ENCODE assay signal across 20 mouse cellular contexts in the genomic region with DNA sequence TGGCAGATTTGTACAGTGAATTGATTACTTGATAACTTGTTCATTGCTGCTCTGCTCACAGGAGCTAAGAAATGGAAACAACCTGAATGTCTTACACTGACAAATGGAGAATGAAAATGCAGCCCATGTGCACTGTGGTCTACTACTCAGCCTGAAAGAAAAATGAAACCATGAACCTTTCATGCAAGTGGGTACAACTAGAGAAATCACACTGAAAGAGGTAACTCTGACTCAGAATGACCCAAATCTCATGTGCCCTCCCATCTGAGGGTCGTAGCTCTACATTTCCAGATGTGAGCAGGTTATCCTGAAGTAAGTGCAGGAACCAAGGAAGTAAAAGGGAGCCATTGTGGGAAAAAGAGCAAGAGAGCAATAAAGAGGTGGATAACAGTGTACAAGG. TPM values are rescaled to one million over a fixed set of nuclear protein-coding genes. Genes with fewer than 3 reads are reported as not detected.
"Had no signal": no experiment of that assay in that cellular context is flagged by ENCODE, and none has a peak within 500 bp of the region (broad histone marks: within the 10 kb centered on the region; RNA-seq: fewer than 3 reads in every experiment).

No protein-coding gene starts in this region.

- H3K9me3 ChIP-seq: midbrain, embryonic 10.5 days; midbrain, embryonic 12.5 days; neural tube, embryonic 13.5 days; neural tube, embryonic 15.5 days had no signal

- H3K27ac ChIP-seq: midbrain, embryonic 10.5 days; midbrain, embryonic 12.5 days; neural tube, embryonic 13.5 days; neural tube, embryonic 15.5 days had no signal

- DNase-seq: lung, embryonic 14.5 days; lung, postnatal 10 days; lung, postnatal 4 days; midbrain, embryonic 14.5 days; retina, postnatal 1 day; right cerebral cortex, adult 18-20 months; right cerebral cortex, postnatal 25 days; right cerebral cortex, postnatal 4 days; spleen, adult 18-20 months; thymus, adult 2 months; thymus, postnatal 25 days; thymus, postnatal 4 days had no signal

- ATAC-seq: midbrain, embryonic 16.5 days had no signal

- H3K36me3 ChIP-seq: midbrain, embryonic 10.5 days; midbrain, embryonic 12.5 days; neural tube, embryonic 13.5 days; neural tube, embryonic 15.5 days had no signal

- H3K4me1 ChIP-seq: midbrain, embryonic 10.5 days; midbrain, embryonic 12.5 days; neural tube, embryonic 13.5 days; neural tube, embryonic 15.5 days had no signal

- H3K4me3 ChIP-seq: midbrain, embryonic 10.5 days; midbrain, embryonic 12.5 days; myocyte; neural tube, embryonic 13.5 days; neural tube, embryonic 15.5 days had no signal

- H3K27me3 ChIP-seq: midbrain, embryonic 12.5 days; neural tube, embryonic 13.5 days; neural tube, embryonic 15.5 days had no signal

- H3K9ac ChIP-seq: lung, embryonic 14.5 days; midbrain, embryonic 12.5 days; neural tube, embryonic 13.5 days; neural tube, embryonic 15.5 days had no signal

- H3K4me2 ChIP-seq: lung, embryonic 14.5 days; midbrain, embryonic 12.5 days; neural tube, embryonic 13.5 days; neural tube, embryonic 15.5 days had no signal

RNA-seq across cellular contexts. Expression of gene Fbxo40, which starts 6.5 kb away (rescaled TPM):
- polyA plus RNA-seq: lung, embryonic 14.5 days; midbrain, embryonic 12.5 days; midbrain, embryonic 14.5 days; small intestine, adult 2 months; stomach, embryonic 14.5 days had no signal
